Mouse (Mus musculus): ENCODE results near the gene Cyb561a3.

GRCm38 (mm10) chr19:10555624-10556510 lies 21.1 kb upstream of the Cyb561a3 start, which contains the start of gene Tmem216:
- TF ChIP-seq CTCF (IDR thresholded peaks at IDR 0.05; ENCODE audit: extremely low read depth, insufficient read length, insufficient replicate concordance, low read depth, low read length) (no peak), POLR2A (IDR thresholded peaks at IDR 0.05; ENCODE audit: low read depth, low read length) (no peak)

Data from small intestine, adult 2 months (tissue).